Mouse (Mus musculus) limb, embryonic 12.5 days (tissue): ENCODE results near the gene Sox5. TPM values are rescaled to one million over a fixed set of nuclear protein-coding genes. Genes with fewer than 3 reads are reported as not detected.

Source experiments
- ATAC-seq: fragments of 200-750 bp; cut with Nextera tagmentation; 2 replicates; pipeline ENCODE4 v1.8.0; 2017; ENCODE audit warnings: low read depth, moderate TSS enrichment; ENCODE audit not compliant: insufficient number of reproducible peaks, insufficient read depth, low FRiP score, low TSS enrichment
- H3K27ac ChIP-seq: fragments of 300-500 bp; sonication (generic); 2 replicates; pipeline ENCODE4 v1.5.1; 2016; ENCODE audit warnings: mild to moderate bottlenecking, moderate library complexity
- H3K27me3 ChIP-seq: fragments of 300-500 bp; sonication (generic); 2 replicates; pipeline ENCODE4 v1.6.1; 2016; ENCODE audit warnings: mild to moderate bottlenecking, moderate library complexity
- H3K36me3 ChIP-seq: fragments of 300-500 bp; sonication (generic); 2 replicates; pipeline ENCODE4 v1.6.1; 2016; ENCODE audit warnings: mild to moderate bottlenecking, moderate library complexity
- H3K4me1 ChIP-seq: fragments of 300-500 bp; sonication (generic); replicated peaks from 2 replicates; pipeline ENCODE4 v1.6.1; 2016
- H3K4me2 ChIP-seq: fragments of 300-500 bp; sonication (generic); 2 replicates; pipeline ENCODE4 v1.6.1; 2016; ENCODE audit warnings: mild to moderate bottlenecking, moderate library complexity
- H3K4me3 ChIP-seq: fragments of 300-500 bp; sonication (generic); replicated peaks from 2 replicates; pipeline ENCODE4 v1.5.1; 2016; ENCODE audit warnings: mild to moderate bottlenecking
- H3K9ac ChIP-seq: fragments of 300-500 bp; sonication (generic); replicated peaks from 2 replicates; pipeline ENCODE4 v1.6.1; 2016; ENCODE audit warnings: mild to moderate bottlenecking, moderate library complexity
- H3K9me3 ChIP-seq: fragments of 300-500 bp; sonication (generic); 2 replicates; pipeline ENCODE4 v1.6.1; 2016; ENCODE audit warnings: mild to moderate bottlenecking, moderate library complexity
- WGBS: fragments of 180-500 bp; shearing (Covaris S2); methylation state at CpG from one replicate; pipeline ENCODE4 v1.1.7; 2016; 5-methylcytosine and 5-hydroxymethylcytosine counted together
- polyA plus RNA-seq: library from polyadenylated mRNA; unstranded; fragments of >200 nt; fragmentation: Nextera tagmentation; extraction: Ambion mirVana; gene quantifications from 2 replicates; pipeline ENCODE4 v1.2.1, GENCODE M21; 2016

Gene Sox5
- polyA plus RNA-seq, 1 experiment from 2014 or later, result 96.1 TPM

GRCm38 (mm10) chr6:144750197-144750596, 31.6 kb downstream of the Sox5 start:
- H3K4me3 ChIP-seq, result no peak overlapping the region
- ATAC-seq, result no peak
- H3K4me2 ChIP-seq, result no peak overlapping the region
- H3K4me1 ChIP-seq, result peaks cover 24% of the 10 kb centered on the region
- no peaks in the 10 kb centered on the region for H3K27me3 ChIP-seq
- H3K9ac ChIP-seq, result no peak overlapping the region
- no peak overlapping the region for H3K27ac ChIP-seq
- WGBS, result 57% methylated on average over 7 of the region's 7 CpGs
- no peaks in the 10 kb centered on the region for H3K9me3 ChIP-seq
- H3K36me3 ChIP-seq, result no peaks in the 10 kb centered on the region; the same call in 1 of the 2 replicates

- WGBS, result 89% methylated on average over 10 of the region's 10 CpGs
- no peak for ATAC-seq
Measured at GRCm38 (mm10) chr6:144746436-144746835, 35.3 kb downstream of the Sox5 start.

GRCm38 (mm10) chr6:144742559-144742958, 39.2 kb downstream of the Sox5 start:
- no peaks in the 10 kb centered on the region; the same call in 1 of the 2 replicates for H3K36me3 ChIP-seq
- no peaks in the 10 kb centered on the region for H3K27me3 ChIP-seq
- 0 out of 2 replicates have a peak, but pooled peaks cover 10% of the 10 kb centered on the region for H3K4me1 ChIP-seq
- H3K9me3 ChIP-seq, result no peaks in the 10 kb centered on the region
- no peak overlapping the region for H3K4me2 ChIP-seq
- 30% methylated on average over 3 of the region's 3 CpGs for WGBS
- H3K9ac ChIP-seq, result no peak overlapping the region
- H3K27ac ChIP-seq, result no peak overlapping the region
- no peak overlapping the region for H3K4me3 ChIP-seq
- no peak for ATAC-seq

More at GRCm38 (mm10) chr6:144746436-144746835, 35.3 kb downstream of the Sox5 start:
- no peak overlapping the region for H3K4me3 ChIP-seq
- H3K4me1 ChIP-seq, result peaks cover 16% of the 10 kb centered on the region; the same call in 1 of the 2 replicates
- no peaks in the 10 kb centered on the region; the same call in 1 of the 2 replicates for H3K36me3 ChIP-seq
- no peak overlapping the region for H3K4me2 ChIP-seq
- no peak overlapping the region for H3K27ac ChIP-seq
- no peaks in the 10 kb centered on the region for H3K27me3 ChIP-seq
- H3K9me3 ChIP-seq, result no peaks in the 10 kb centered on the region
- no peak overlapping the region for H3K9ac ChIP-seq

GRCm38 (mm10) chr6:144741080-144741655, 40.6 kb downstream of the Sox5 start:
- Histone ChIP-seq H3K27me3 (no peaks in the 10 kb centered on the region), H3K4me3 (no peak overlapping the region), H3K36me3 (no peaks in the 10 kb centered on the region), H3K4me1 (0 out of 2 replicates have a peak, but pooled peaks cover 10% of the 10 kb centered on the region), H3K27ac (no peak overlapping the region), H3K9me3 (no peaks in the 10 kb centered on the region), H3K9ac (no peak overlapping the region), H3K4me2 (no peak overlapping the region)
- ATAC-seq, result no peak
- WGBS, result 58% methylated on average over 3 of the region's 3 CpGs

GRCm38 (mm10) chr6:144740343-144740742, 41.4 kb downstream of the Sox5 start:
- Histone ChIP-seq H3K4me1 (0 out of 2 replicates have a peak, but pooled peaks cover 10% of the 10 kb centered on the region), H3K27ac (no peak overlapping the region), H3K9me3 (no peaks in the 10 kb centered on the region), H3K4me3 (no peak overlapping the region), H3K36me3 (no peaks in the 10 kb centered on the region), H3K9ac (no peak overlapping the region), H3K4me2 (no peak overlapping the region), H3K27me3 (no peaks in the 10 kb centered on the region)
- ATAC-seq, result no peak
- 88% methylated on average over 3 of the region's 3 CpGs for WGBS

GRCm38 (mm10) chr6:144739753-144740152, 42.0 kb downstream of the Sox5 start:
- Histone ChIP-seq H3K36me3 (no peaks in the 10 kb centered on the region), H3K9me3 (no peaks in the 10 kb centered on the region), H3K4me1 (0 out of 2 replicates have a peak, but pooled peaks cover 10% of the 10 kb centered on the region), H3K4me3 (no peak overlapping the region), H3K4me2 (no peak overlapping the region), H3K27ac (no peak overlapping the region), H3K9ac (no peak overlapping the region), H3K27me3 (no peaks in the 10 kb centered on the region)
- 87% methylated on average over 2 of the region's 2 CpGs for WGBS
- ATAC-seq, result no peak

GRCm38 (mm10) chr6:144737786-144738185, 44.0 kb downstream of the Sox5 start:
- no peak for ATAC-seq
- WGBS, result 92% methylated on average over 5 of the region's 5 CpGs
- H3K36me3 ChIP-seq, result no peaks in the 10 kb centered on the region
- no peak overlapping the region for H3K4me2 ChIP-seq
- H3K9ac ChIP-seq, result no peak overlapping the region
- no peak overlapping the region for H3K4me3 ChIP-seq
- no peaks in the 10 kb centered on the region for H3K9me3 ChIP-seq
- H3K27me3 ChIP-seq, result no peaks in the 10 kb centered on the region
- no peak overlapping the region for H3K27ac ChIP-seq
- 0 out of 2 replicates have a peak, but pooled peaks cover 4% of the 10 kb centered on the region for H3K4me1 ChIP-seq

- no peaks in the 10 kb centered on the region for H3K36me3 ChIP-seq
- WGBS, result 85% methylated on average over 10 of the region's 10 CpGs
Measured at GRCm38 (mm10) chr6:144731251-144731970, 50.4 kb downstream of the Sox5 start.

GRCm38 (mm10) chr6:144723530-144724144, 58.1 kb downstream of the Sox5 start:
- H3K27me3 ChIP-seq, result no peaks in the 10 kb centered on the region
- no peak overlapping the region for H3K27ac ChIP-seq
- no peak overlapping the region for H3K4me3 ChIP-seq
- ATAC-seq, result no peak
- H3K4me1 ChIP-seq, result peaks cover 14% of the 10 kb centered on the region
- H3K9me3 ChIP-seq, result no peaks in the 10 kb centered on the region
- no peak overlapping the region for H3K4me2 ChIP-seq
- no peak overlapping the region for H3K9ac ChIP-seq
- no peaks in the 10 kb centered on the region for H3K36me3 ChIP-seq
- 23% methylated on average over 12 of the region's 12 CpGs for WGBS

More at GRCm38 (mm10) chr6:144731251-144731970, 50.4 kb downstream of the Sox5 start:
- Histone ChIP-seq H3K27me3 (no peaks in the 10 kb centered on the region), H3K4me1 (no peaks in the 10 kb centered on the region), H3K27ac (no peak overlapping the region), H3K4me2 (no peak overlapping the region), H3K4me3 (no peak overlapping the region), H3K9ac (no peak overlapping the region), H3K9me3 (no peaks in the 10 kb centered on the region)
- no peak for ATAC-seq

- Histone ChIP-seq H3K4me1 (peaks cover 14% of the 10 kb centered on the region), H3K27ac (no peak overlapping the region), H3K9me3 (no peaks in the 10 kb centered on the region), H3K4me3 (no peak overlapping the region), H3K27me3 (no peaks in the 10 kb centered on the region), H3K9ac (no peak overlapping the region), H3K36me3 (no peaks in the 10 kb centered on the region), H3K4me2 (no peak overlapping the region)
- ATAC-seq, result no peak
- WGBS, result 79% methylated on average over 5 of the region's 5 CpGs
Measured at GRCm38 (mm10) chr6:144723024-144723423, 58.8 kb downstream of the Sox5 start.

GRCm38 (mm10) chr6:144720846-144721245, 60.9 kb downstream of the Sox5 start:
- no peak overlapping the region for H3K4me3 ChIP-seq
- 95% methylated on average over 13 of the region's 13 CpGs for WGBS

More at GRCm38 (mm10) chr6:144720846-144721245, 60.9 kb downstream of the Sox5 start:
- Histone ChIP-seq H3K9me3 (no peaks in the 10 kb centered on the region), H3K4me2 (no peak overlapping the region), H3K9ac (no peak overlapping the region), H3K36me3 (no peaks in the 10 kb centered on the region), H3K4me1 (peaks cover 14% of the 10 kb centered on the region), H3K27ac (no peak overlapping the region), H3K27me3 (no peaks in the 10 kb centered on the region)
- ATAC-seq, result no peak
